Mouse (Mus musculus): ENCODE measurements around the gene Ank3.
"Not testable (repeated sequence)": the region's sequence is repeated elsewhere in the genome, so short reads cannot be mapped to it uniquely, and the experiment has no call there.

Ank3 gene

GRCm38 (mm10) chr10:69398763-69399590 lies at the start of gene Ank3:
TSS of gene Ank3 (plus strand) at chr10:69398773.
- peak; percentile 50 for DNase-seq (ENCODE audit: low spot score)

GRCm38 (mm10) chr10:69351071-69351841 lies 47.3 kb upstream of the Ank3 start:
- DNase-seq (ENCODE audit: low spot score), result peak; percentile 66

- DNase-seq (ENCODE audit: low spot score), result no peak
Measured at GRCm38 (mm10) chr10:69351842-69352211, 46.7 kb upstream of the Ank3 start.

GRCm38 (mm10) chr10:69352212-69353085 lies 46.1 kb upstream of the Ank3 start, which contains the start of gene Cdk1:
TSS of gene Cdk1 (minus strand) at chr10:69352938.
- DNase-seq (ENCODE audit: low spot score), result peak; percentile 98

GRCm38 (mm10) chr10:69353086-69353479 lies 45.5 kb upstream of the Ank3 start:
- not testable (repeated sequence) for DNase-seq (ENCODE audit: low spot score)

- DNase-seq (ENCODE audit: low spot score), result no peak
Measured at GRCm38 (mm10) chr10:69359666-69360065, 38.9 kb upstream of the Ank3 start.

GRCm38 (mm10) chr10:69366208-69366607 lies 32.4 kb upstream of the Ank3 start:
- no peak for DNase-seq (ENCODE audit: low spot score)

GRCm38 (mm10) chr10:69366877-69367387 lies 31.6 kb upstream of the Ank3 start:
- DNase-seq (ENCODE audit: low spot score), result no peak

- DNase-seq (ENCODE audit: low spot score), result no peak
Measured at GRCm38 (mm10) chr10:69369321-69369720, 29.3 kb upstream of the Ank3 start.

GRCm38 (mm10) chr10:69371441-69371840 lies 27.1 kb upstream of the Ank3 start:
- DNase-seq (ENCODE audit: low spot score), result no peak

- no peak for DNase-seq (ENCODE audit: low spot score)
Measured at GRCm38 (mm10) chr10:69372061-69372460, 26.5 kb upstream of the Ank3 start.

GRCm38 (mm10) chr10:69373796-69374550 lies 24.6 kb upstream of the Ank3 start:
- no peak for DNase-seq (ENCODE audit: low spot score)

GRCm38 (mm10) chr10:69375154-69375553 lies 23.4 kb upstream of the Ank3 start:
- no peak for DNase-seq (ENCODE audit: low spot score)

GRCm38 (mm10) chr10:69383186-69383585 lies 15.4 kb upstream of the Ank3 start:
- no peak for DNase-seq (ENCODE audit: low spot score)

GRCm38 (mm10) chr10:69384640-69385039 lies 13.9 kb upstream of the Ank3 start:
- no peak for DNase-seq (ENCODE audit: low spot score)

GRCm38 (mm10) chr10:69385136-69385535 lies 13.4 kb upstream of the Ank3 start:
- DNase-seq (ENCODE audit: low spot score), result no peak

GRCm38 (mm10) chr10:69386767-69387166 lies 11.8 kb upstream of the Ank3 start:
- no peak for DNase-seq (ENCODE audit: low spot score)

GRCm38 (mm10) chr10:69389511-69389910 lies 9.1 kb upstream of the Ank3 start:
- DNase-seq (ENCODE audit: low spot score), result no peak

- no peak for DNase-seq (ENCODE audit: low spot score)
Measured at GRCm38 (mm10) chr10:69398197-69398762, 293 bp upstream of the Ank3 start.

- no peak for DNase-seq (ENCODE audit: low spot score)
Measured at GRCm38 (mm10) chr10:69399814-69400385, 1.3 kb downstream of the Ank3 start.
